Mouse (Mus musculus): ENCODE data around the gene Pde4b. TPM values are rescaled to one million over a fixed set of nuclear protein-coding genes. Genes with fewer than 3 reads are reported as not detected.

The Pde4b gene
- polyA plus RNA-seq, 1 experiment: 0.81 TPM

DNA sequence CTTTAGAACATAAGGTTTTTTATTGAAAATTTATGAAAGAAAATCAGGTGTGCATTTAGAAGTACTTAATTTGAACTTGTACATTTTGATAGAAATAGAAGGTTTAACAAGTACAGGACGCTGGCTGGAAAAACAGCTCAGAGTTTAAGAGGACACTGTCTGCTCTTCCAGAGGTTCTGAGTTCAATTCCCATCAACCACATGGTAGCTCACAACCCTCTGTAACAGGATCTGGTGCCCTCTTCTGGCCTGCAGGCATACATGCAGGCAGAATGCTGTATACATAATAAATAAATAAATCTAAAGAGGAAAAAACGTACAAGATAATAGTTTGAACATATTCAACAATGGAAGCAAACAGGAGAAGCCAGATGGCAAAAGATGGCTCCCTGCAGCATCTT, 420.4 kb downstream of the Pde4b start:
- Histone ChIP-seq H3K9me3 (replicated peaks; ENCODE audit: control insufficient read depth, insufficient read depth, low read length, poor library complexity, severe bottlenecking) (no peaks in the 10 kb centered on the region), H3K27ac (ENCODE audit: insufficient read depth, low read length) (no peak overlapping the region), H3K4me1 (ENCODE audit: control insufficient read depth, insufficient read depth, low read length) (no peaks in the 10 kb centered on the region), H3K27me3 (ENCODE audit: control insufficient read depth, insufficient read depth, low read length, poor library complexity, severe bottlenecking) (no peaks in the 10 kb centered on the region), H3K9ac (ENCODE audit: low read depth, poor library complexity, severe bottlenecking) (no peak overlapping the region), H3K36me3 (ENCODE audit: control insufficient read depth, insufficient read depth, low read length, poor library complexity, severe bottlenecking) (no peaks in the 10 kb centered on the region), H3K4me3 (ENCODE audit: low read depth, low read length) (no peak overlapping the region)
- TF ChIP-seq EP300 (IDR thresholded peaks at IDR 0.05; ENCODE audit: insufficient read depth, low read depth, low read length) (no peak), POLR2A (IDR thresholded peaks at IDR 0.05; ENCODE audit: insufficient read depth, low read length) (no peak)

DNA sequence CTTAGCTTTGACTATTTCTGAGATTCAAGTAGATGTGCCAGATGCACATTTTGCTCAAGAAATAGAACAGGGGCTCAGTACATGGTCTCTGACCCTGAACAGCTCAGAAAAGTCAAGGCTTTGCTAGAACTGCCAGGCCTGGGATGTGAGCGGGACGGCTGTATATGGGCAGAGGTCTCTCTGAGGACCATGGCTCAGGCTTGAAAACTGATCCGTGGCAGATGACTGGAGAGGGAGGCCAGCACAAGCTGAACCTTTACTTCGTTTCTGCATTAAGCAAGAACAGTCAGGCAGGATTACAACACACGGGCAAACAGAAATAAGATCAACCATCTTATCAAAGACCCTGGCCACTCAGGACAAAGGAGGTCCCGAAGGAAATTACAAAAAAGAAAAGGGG, 422.7 kb downstream of the Pde4b start:
- no peaks in the 10 kb centered on the region for H3K36me3 ChIP-seq (ENCODE audit: control insufficient read depth, insufficient read depth, low read length, poor library complexity, severe bottlenecking)
- H3K9ac ChIP-seq (ENCODE audit: low read depth, poor library complexity, severe bottlenecking): no peak overlapping the region
- no peaks in the 10 kb centered on the region for H3K9me3 ChIP-seq (replicated peaks; ENCODE audit: control insufficient read depth, insufficient read depth, low read length, poor library complexity, severe bottlenecking)
- no peak for TF ChIP-seq CTCF (IDR thresholded peaks at IDR 0.05; ENCODE audit: low read depth, low read length)
- TF ChIP-seq POLR2A (IDR thresholded peaks at IDR 0.05; ENCODE audit: insufficient read depth, low read length): no peak
- TF ChIP-seq EP300 (IDR thresholded peaks at IDR 0.05; ENCODE audit: insufficient read depth, low read depth, low read length): no peak
- no peak overlapping the region for H3K27ac ChIP-seq (ENCODE audit: insufficient read depth, low read length)
- H3K4me3 ChIP-seq (ENCODE audit: low read depth, low read length): no peak overlapping the region
- no peaks in the 10 kb centered on the region for H3K4me1 ChIP-seq (ENCODE audit: control insufficient read depth, insufficient read depth, low read length)
- no peaks in the 10 kb centered on the region for H3K27me3 ChIP-seq (ENCODE audit: control insufficient read depth, insufficient read depth, low read length, poor library complexity, severe bottlenecking)

DNA sequence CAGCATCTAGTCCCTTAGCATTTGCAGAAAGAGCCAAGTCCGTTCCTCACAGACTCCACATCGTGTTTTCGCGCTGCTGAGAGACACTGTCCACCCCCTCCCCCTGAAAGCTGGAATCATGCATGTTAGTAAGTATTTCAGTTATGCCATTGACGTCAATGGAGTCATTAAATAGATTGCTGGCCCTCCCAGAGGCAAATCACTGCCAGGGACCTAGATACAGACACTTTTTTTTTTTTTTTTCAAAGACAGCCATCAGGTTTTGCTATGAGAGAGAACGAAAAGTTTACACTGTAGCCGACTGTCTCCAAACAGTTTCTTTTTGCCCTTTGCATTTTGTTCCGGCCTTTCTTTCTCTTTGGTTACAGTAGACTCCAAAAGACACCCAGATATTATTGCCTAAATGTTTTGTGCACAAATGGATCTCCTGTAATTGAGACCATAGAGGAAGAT, 423.6 kb downstream of the Pde4b start:
- TF ChIP-seq EP300 (IDR thresholded peaks at IDR 0.05; ENCODE audit: insufficient read depth, low read depth, low read length) (no peak), POLR2A (IDR thresholded peaks at IDR 0.05; ENCODE audit: insufficient read depth, low read length) (no peak), CTCF (IDR thresholded peaks at IDR 0.05; ENCODE audit: low read depth, low read length) (no peak)
- Histone ChIP-seq H3K9ac (ENCODE audit: low read depth, poor library complexity, severe bottlenecking) (no peak overlapping the region), H3K27me3 (ENCODE audit: control insufficient read depth, insufficient read depth, low read length, poor library complexity, severe bottlenecking) (no peaks in the 10 kb centered on the region; the same call in 1 of the 2 replicates), H3K4me1 (ENCODE audit: control insufficient read depth, insufficient read depth, low read length) (no peaks in the 10 kb centered on the region), H3K9me3 (replicated peaks; ENCODE audit: control insufficient read depth, insufficient read depth, low read length, poor library complexity, severe bottlenecking) (no peaks in the 10 kb centered on the region), H3K27ac (ENCODE audit: insufficient read depth, low read length) (no peak overlapping the region), H3K4me3 (ENCODE audit: low read depth, low read length) (no peak overlapping the region), H3K36me3 (ENCODE audit: control insufficient read depth, insufficient read depth, low read length, poor library complexity, severe bottlenecking) (no peaks in the 10 kb centered on the region)

DNA sequence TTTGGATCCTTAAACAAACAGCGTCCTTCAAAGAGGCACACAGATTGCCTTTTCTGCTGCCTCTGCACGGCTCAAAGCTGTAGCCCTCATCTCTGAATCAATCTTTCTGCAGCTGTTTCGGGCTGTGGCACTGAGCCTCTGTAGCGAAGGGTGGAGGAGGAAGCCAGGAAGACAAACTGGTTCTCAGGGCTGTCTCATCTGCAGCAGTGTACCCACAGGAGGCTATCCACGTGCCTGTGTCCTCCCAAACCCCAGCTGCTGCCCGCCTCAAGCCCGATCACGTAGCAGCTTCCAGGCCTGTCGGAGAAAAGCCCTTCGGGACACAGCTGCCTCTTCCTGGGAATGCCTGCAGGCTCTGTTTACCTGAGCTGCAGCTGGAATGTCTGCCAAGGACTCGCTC, 424.2 kb downstream of the Pde4b start:
- no peaks in the 10 kb centered on the region for H3K36me3 ChIP-seq (ENCODE audit: control insufficient read depth, insufficient read depth, low read length, poor library complexity, severe bottlenecking)
- no peak overlapping the region for H3K27ac ChIP-seq (ENCODE audit: insufficient read depth, low read length)
- no peaks in the 10 kb centered on the region for H3K4me1 ChIP-seq (ENCODE audit: control insufficient read depth, insufficient read depth, low read length)
- no peak overlapping the region for H3K4me3 ChIP-seq (ENCODE audit: low read depth, low read length)
- H3K27me3 ChIP-seq (ENCODE audit: control insufficient read depth, insufficient read depth, low read length, poor library complexity, severe bottlenecking): no peaks in the 10 kb centered on the region; the same call in 1 of the 2 replicates
- H3K9ac ChIP-seq (ENCODE audit: low read depth, poor library complexity, severe bottlenecking): no peak overlapping the region
- H3K9me3 ChIP-seq (replicated peaks; ENCODE audit: control insufficient read depth, insufficient read depth, low read length, poor library complexity, severe bottlenecking): no peaks in the 10 kb centered on the region
- TF ChIP-seq CTCF (IDR thresholded peaks at IDR 0.05; ENCODE audit: low read depth, low read length) (no peak), POLR2A (IDR thresholded peaks at IDR 0.05; ENCODE audit: insufficient read depth, low read length) (no peak), EP300 (IDR thresholded peaks at IDR 0.05; ENCODE audit: insufficient read depth, low read depth, low read length) (no peak)

DNA sequence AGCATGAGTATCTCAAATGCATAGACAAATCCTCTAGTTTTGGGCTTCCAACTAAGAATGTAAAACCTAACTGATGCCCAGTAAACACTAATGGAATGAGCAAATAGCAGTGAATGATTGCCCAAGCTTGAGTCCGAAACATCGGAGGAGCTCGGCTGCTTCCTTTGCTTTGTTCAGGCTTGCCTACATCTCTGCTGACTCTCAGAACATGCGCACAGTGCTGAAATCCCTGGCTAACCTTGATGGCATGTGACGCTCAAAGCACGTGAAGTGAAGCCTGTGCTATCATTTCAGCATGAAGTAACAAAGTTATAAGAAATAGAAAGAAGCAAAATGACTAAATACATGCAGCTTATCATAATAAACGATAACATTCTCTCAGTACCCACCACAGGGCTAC, 425.6 kb downstream of the Pde4b start:
- Histone ChIP-seq H3K36me3 (ENCODE audit: control insufficient read depth, insufficient read depth, low read length, poor library complexity, severe bottlenecking) (no peaks in the 10 kb centered on the region), H3K27me3 (ENCODE audit: control insufficient read depth, insufficient read depth, low read length, poor library complexity, severe bottlenecking) (no peaks in the 10 kb centered on the region; the same call in 1 of the 2 replicates), H3K27ac (ENCODE audit: insufficient read depth, low read length) (no peak overlapping the region), H3K4me1 (ENCODE audit: control insufficient read depth, insufficient read depth, low read length) (no peaks in the 10 kb centered on the region), H3K9me3 (replicated peaks; ENCODE audit: control insufficient read depth, insufficient read depth, low read length, poor library complexity, severe bottlenecking) (no peaks in the 10 kb centered on the region), H3K9ac (ENCODE audit: low read depth, poor library complexity, severe bottlenecking) (no peak overlapping the region), H3K4me3 (ENCODE audit: low read depth, low read length) (no peak overlapping the region)
- TF ChIP-seq POLR2A (IDR thresholded peaks at IDR 0.05; ENCODE audit: insufficient read depth, low read length) (no peak), CTCF (IDR thresholded peaks at IDR 0.05; ENCODE audit: low read depth, low read length) (no peak), EP300 (IDR thresholded peaks at IDR 0.05; ENCODE audit: insufficient read depth, low read depth, low read length) (no peak)

DNA sequence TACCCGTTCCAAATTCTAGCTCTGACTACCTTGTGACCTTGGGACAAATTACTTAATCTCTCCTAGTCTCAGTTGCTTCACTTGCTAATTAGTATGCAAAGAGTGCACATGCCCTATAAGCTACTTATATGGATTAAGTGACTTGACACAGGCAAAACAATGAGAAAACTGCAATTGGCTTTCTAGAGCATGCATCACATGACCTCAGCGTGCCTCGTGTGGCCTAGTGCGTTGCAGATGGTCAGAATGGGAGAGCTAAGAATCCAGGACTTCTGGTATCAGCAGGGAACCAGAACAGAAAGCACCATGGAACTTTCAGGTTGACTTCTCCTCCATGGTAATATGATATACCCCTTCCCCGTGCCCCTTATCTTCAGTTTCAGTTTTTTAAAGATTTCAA, 426.2 kb downstream of the Pde4b start:
- TF ChIP-seq POLR2A (IDR thresholded peaks at IDR 0.05; ENCODE audit: insufficient read depth, low read length) (no peak), CTCF (IDR thresholded peaks at IDR 0.05; ENCODE audit: low read depth, low read length) (no peak), EP300 (IDR thresholded peaks at IDR 0.05; ENCODE audit: insufficient read depth, low read depth, low read length) (no peak)
- Histone ChIP-seq H3K9ac (ENCODE audit: low read depth, poor library complexity, severe bottlenecking) (no peak overlapping the region), H3K9me3 (replicated peaks; ENCODE audit: control insufficient read depth, insufficient read depth, low read length, poor library complexity, severe bottlenecking) (no peaks in the 10 kb centered on the region), H3K4me1 (ENCODE audit: control insufficient read depth, insufficient read depth, low read length) (no peaks in the 10 kb centered on the region), H3K27ac (ENCODE audit: insufficient read depth, low read length) (no peak overlapping the region), H3K27me3 (ENCODE audit: control insufficient read depth, insufficient read depth, low read length, poor library complexity, severe bottlenecking) (no peaks in the 10 kb centered on the region; the same call in 1 of the 2 replicates), H3K36me3 (ENCODE audit: control insufficient read depth, insufficient read depth, low read length, poor library complexity, severe bottlenecking) (no peaks in the 10 kb centered on the region), H3K4me3 (ENCODE audit: low read depth, low read length) (no peak overlapping the region)

Measured in ES-Bruce4 (cell line).